Mouse (Mus musculus) megakaryocyte, adult 5-6 weeks (primary cell): Measurements from ENCODE around the gene Crxos. TPM values are rescaled to one million over a fixed set of nuclear protein-coding genes. Genes with fewer than 3 reads are reported as not detected.
A peak's percentile ranks its signal among the peaks of the same experiment; 100 is the strongest.
"Not testable (repeated sequence)": the region's sequence is repeated elsewhere in the genome, so short reads cannot be mapped to it uniquely, and the experiment has no call there.

Experiments used
- ATAC-seq: 2 replicates; pipeline ENCODE4 v1.8.0; 2016; ENCODE audit warnings: mild to moderate bottlenecking, inconsistent platforms; ENCODE audit not compliant: poor library complexity, severe bottlenecking
- total RNA-seq, 2 experiments: library from RNA; stranded (forward) in 1 of 2; stranded (reverse) in 1 of 2; fragments of 153-499, 151-499 nt in 1 of 2; fragments of 221-1000, 200-1000 nt in 1 of 2; gene quantifications; 2 replicates each; pipeline versions ENCODE4 v1.2.3 to v1.2.4; 2015 to 2017

Crxos gene
- total RNA-seq (2015) (not detected in 2 replicates), total RNA-seq (2017) (not detected in 2 replicates)

GRCm38 (mm10) chr7:15882317-15882716, at the start of gene Crxos:
Gene Crxos (plus strand): TSS chr7:15882617.
- ATAC-seq, result no peak

DNA sequence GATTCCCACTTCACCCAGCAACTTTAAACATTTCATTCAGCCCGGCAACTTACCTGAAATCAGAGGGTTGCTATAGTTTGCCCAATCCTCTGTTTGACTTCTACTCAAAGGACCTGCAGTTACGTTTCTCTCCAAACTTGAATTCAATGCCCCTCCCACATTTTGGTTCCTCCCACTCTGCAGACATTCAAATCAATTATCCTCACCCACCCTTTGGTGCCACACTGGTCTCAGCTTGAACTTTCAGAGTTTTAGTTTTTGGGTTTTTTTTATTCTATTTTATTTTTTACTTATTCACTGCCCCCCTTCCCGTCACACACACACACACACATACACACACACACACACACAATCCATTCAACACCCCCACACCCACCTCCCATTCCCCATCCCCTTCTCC, 42.8 kb upstream of the Crxos start, which contains the start of gene Obox6:
Gene Obox6 (minus strand): TSS at position 101 of the 400 bp plus-strand sequence.
- no peak for ATAC-seq

DNA sequence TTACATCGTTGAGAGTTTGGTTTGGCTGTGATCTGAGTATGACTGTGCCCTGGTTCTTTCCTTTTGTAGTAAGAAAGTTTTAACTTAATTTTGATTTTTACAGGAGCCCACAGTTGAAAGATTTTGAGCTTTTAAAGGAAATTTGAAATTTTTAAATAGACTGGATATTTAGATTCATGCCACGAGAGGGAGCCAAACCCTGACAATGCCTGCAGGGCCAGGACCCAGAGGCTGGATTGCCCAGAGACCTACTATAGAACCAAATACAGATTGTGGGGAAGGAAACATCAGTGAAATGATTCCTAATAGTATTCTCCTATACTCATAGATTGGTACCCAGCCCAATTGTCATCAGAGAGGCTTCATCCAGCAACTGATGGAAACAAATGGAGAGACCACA, 22.8 kb upstream of the Crxos start:
- ATAC-seq, result no peak

DNA sequence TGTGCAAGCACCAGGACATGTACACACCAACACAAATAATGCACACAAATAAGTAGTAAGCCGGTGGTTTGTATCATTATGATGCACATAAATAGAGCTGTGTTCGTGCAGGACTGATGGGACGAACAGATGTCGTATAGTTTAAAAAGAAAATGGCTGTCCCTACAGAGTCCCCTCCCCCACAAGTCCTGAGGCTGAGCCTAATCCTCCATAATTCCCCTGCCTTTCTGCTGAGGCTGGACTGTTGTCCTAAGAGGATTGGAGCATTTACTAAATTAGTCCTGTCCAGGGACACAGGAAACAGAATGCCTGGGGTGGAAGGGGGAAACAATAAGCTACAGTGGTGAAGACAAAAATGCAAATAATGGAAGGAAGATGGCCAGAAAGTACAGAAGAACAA, 18.3 kb upstream of the Crxos start:
- no peak for ATAC-seq

- no peak for ATAC-seq
These were observed 2.7 kb upstream of the Crxos start, which contains the start of gene Crx for GRCm38 (mm10) chr7:15879756-15880155. Gene Crx (minus strand): TSS chr7:15879968.

- ATAC-seq, result no peak
These were observed 1.0 kb upstream of the Crxos start for GRCm38 (mm10) chr7:15881388-15881787.

DNA sequence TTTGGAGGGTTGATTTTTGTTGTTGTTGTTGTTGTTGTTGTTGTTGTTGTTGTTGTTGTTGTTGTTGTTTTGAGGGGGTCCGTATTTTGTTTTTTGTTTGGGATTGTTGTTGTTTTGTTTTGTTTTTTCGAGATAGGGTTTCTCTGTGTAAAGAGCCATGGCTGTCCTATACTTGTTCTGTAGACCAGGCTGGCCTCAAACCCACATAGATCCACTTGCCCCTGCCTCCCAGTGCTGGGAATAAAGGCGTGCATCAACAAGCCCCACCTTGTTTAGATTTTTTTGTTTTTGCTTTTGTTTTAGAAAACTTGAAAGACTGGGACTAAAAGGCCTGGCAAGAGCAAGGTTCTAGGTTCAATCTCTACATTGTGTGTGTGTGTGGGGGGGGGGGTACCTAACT, 586 bp upstream of the Crxos start:
- no peak for ATAC-seq

DNA sequence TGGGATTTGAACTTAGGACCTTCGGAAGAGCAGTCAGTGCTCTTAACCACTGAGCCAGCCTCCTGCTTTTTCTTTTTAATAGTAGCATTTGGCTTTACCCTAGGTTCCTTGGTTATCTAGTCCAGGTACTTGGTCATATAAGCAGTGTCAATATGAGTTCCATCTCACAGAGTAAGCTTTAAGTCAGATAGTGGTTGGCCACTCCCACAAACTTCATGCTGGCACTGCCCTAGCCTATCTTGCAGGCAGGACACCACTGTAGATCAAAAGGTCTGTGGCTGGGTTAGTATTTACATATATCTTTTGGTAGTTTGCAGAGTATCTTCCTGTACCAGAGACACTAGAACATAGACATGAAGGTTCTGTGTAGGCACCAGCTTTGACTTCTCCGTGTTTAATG, 1.7 kb downstream of the Crxos start:
- ATAC-seq, result no peak

- no peak for ATAC-seq
These were observed 11.8 kb downstream of the Crxos start for GRCm38 (mm10) chr7:15894251-15894650.

DNA sequence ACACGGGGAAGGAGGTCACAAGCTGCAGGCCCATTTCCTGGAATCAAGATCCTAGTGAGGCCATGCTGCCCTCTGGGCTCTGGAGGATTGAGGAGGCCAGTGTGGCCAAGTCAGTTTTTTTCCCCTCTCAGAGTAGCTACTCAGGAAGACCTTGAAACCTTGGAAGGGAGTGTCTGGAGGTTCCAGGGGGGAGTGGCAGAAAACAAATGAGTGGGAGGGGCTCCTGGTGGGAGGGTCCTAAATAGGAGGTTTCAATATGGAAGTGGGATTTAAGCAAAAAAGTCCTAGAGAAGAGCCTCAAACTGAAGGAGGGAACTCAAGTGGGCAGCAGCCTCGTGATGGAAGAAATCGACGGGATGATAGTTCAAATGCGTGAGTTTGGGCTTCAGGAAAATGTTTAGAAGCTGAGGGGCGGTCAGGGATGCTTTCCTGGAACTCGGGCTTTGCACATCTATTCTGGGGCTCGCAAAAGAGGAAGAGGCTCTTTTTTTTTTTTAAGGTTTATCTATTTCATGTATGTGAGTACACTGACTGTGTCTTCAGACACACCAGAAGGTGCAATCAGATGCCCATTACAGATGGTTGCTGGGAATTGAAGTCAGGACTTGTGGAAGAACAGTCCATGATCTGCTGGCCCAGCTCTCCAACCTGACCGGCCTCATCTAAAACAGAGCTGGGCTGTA, 19.1 kb downstream of the Crxos start:
- ATAC-seq, result no peak

DNA sequence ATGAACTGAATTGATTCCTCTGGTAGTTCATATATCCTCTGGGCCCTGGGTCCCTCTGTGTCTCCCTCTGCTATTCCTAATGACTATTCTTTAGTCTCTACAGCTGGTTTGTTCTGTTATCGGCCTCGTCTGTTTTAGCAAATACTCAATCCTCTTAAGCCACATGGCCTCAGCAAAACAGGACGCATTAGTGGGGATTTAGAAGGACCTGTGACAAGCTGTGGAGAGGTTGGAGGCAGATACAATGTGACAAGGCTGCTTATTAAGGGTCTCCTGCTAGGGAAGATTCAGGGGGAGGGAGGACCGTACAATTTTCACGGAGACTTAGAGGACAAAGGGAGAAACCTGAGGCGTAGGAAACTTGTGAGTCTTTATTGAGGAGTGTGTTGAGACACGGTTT, 23.4 kb downstream of the Crxos start:
- no peak for ATAC-seq

DNA sequence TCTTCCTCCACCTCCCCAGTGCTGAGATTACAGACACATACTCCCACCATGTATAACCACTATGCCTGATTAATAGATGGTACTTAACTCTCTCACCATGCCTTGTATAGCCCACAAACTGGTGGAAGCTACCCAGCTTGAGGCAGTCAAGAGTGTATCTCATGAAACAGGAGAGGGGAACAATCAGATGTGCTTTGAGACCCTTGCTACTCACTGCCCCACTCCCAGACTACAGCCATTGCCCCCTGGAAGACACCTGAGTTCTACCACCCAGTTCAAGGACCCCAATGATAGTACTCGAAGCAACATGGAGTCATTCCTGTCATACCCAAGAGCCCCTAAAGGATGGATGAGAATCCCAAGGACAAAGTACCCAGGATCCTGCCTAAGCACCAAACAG, 24.2 kb downstream of the Crxos start:
- ATAC-seq, result no peak

- ATAC-seq, result no peak
These were observed 25.7 kb downstream of the Crxos start for GRCm38 (mm10) chr7:15907971-15908590.

- no peak for ATAC-seq
These were observed 28.1 kb downstream of the Crxos start for GRCm38 (mm10) chr7:15910521-15910920.

DNA sequence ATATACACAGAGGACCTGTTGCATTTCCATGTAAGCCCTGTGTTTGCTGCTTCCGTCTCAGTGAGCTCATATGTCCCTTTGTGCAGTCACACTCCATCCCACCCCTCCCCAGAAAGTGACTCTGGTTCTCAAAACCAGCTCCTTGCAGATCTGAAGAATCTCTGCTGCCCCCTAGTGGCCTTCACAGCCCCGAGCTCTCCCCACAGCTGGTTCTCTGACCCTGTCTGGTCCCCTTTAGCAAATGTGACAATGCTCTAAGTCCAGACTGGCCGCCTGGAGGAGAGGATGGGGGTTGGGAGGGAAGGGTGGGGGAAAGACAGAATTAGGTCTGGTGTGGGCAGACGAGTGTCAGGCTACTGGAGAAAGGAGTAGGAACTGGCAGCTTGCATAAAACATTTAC, 29.8 kb downstream of the Crxos start:
- peak; percentile 57 for ATAC-seq

DNA sequence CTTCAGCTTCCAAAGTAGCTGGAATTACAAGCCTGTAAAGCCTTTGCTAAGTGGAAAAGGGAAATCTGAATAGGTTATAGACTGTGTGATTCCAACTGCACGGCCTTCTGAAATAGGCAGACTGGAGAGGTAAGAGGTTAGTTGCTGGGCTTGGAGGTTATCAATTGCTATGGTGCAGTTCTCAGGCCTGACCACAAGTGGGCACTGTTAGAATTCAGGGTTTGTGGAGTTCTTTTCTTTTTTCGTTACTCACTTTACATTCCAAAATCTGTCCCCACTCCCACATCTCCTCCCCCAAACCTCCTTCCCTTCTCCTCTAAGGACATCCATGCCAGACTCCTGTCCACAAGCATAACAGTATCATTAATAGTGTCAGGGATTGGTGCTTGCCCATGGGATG, 31.8 kb downstream of the Crxos start:
- peak; percentile 80 for ATAC-seq

DNA sequence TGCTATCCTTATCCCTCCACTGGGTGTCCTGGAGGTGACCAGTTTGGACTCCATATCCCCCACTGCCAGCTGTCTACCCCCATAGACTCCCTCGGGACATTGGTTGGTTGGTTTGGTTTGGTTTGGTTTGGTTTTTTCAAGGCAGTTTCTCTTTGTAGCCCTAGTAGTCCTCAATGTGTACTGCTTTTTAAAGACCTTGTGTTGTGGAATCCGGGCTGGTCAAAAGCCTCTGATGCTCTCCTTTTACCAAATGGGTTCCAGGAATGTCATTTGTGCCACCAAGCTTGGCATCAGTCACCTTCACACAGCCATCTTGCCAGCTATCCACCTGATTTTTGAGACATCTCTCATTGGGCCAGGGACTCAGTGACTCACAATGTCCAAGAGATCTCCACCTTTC, 32.3 kb downstream of the Crxos start:
- ATAC-seq, result no peak

- ATAC-seq, result not testable (repeated sequence)
These were observed 33.3 kb downstream of the Crxos start for GRCm38 (mm10) chr7:15915695-15916094.

DNA sequence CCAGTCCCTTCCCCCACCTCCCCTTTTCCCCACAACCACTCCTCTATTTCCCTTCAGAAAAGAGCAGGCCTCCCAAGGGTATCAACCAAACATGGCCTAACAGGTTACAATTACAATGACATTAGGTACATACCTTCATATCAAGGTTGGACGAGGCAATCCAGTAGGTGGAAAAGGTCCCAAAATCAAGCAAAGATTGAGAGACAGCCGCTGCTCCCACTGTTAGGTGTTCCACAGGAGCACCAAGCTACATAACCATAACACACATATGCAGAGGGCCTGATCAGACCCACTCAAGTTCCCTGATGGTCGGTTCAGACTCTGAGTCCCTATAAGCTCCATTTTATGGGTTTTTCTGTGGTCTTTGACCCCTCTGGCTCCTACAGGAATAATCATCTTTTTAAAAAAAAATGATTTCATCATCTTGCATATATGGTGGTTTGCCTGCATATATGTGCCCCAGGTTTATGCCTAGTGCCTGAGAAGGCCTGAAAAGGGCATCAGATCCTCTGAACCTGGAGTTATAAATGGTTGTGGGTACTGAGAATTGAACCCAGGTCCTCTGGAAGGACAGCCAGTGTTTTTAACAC, 33.8 kb downstream of the Crxos start:
- ATAC-seq, result no peak

DNA sequence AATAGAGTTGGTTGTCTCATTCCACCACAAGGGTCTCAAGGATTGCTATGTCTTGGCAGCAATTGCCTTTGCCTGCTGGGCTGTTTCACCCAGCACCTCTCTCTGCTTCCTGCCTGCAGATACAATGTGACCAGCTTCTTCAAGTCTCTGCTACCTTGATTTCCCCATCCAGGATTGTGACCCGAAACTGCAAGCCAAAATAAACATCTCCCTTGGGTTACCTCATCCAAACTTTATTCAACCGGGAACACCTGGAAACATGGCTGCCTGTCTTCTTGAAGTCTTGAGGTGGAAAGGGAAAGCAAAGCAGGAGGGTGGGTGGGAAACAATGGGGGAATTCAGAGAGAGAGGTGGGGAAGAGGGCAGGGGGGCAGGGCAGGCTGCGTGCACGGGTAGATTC, 34.6 kb downstream of the Crxos start:
- ATAC-seq, result no peak

GRCm38 (mm10) chr7:15918371-15918770, 36.0 kb downstream of the Crxos start:
- ATAC-seq, result no peak

DNA sequence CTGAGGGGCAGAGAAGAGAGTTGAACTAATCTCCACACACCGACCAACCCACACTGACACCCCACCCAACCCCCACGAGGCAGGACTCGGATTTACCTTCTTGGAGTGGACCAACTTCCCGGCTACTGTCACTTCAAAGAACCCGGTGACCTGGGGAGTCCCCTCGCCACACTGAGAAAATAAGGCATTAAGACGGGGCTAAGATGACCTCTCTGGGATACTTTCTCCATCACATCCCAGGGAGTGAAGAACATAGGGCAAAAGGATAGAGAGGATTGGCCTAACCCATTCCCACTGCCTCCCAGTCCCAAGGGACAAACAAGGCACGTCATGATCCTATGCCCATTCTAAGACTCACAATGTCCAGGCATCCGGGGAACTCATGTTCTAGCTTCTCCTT, 37.5 kb downstream of the Crxos start:
- ATAC-seq, result no peak
